Mouse (Mus musculus): Measurements from ENCODE around the gene Ripor2. TPM values are rescaled to one million over a fixed set of nuclear protein-coding genes. Genes with fewer than 3 reads are reported as not detected.

Ripor2 gene
- total and polyA plus RNA-seq, 3 experiments = 8.6 to 10.9 (median 9.3) TPM

DNA sequence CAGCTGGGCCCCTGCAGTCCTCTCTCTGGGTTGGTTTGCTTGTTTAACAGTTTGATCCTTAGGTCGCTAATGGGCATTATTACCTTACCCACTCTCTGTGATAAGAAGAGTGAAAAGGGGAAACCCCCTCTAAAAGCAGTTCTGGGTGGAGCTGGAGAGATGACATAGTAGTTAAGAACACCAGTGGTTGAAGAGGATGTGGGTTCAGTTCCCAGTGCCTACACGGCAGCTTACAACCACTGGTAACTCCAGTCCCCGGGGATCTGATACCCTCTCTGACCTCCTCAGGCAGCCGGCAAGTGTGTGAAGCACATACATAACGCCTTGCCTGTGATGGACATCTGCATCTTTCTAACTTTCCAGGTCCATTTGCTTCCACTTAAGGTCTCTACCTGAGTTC is 100.4 kb downstream of the Ripor2 start:
- Histone ChIP-seq H3K27ac (ENCODE audit: insufficient read depth, low read depth) (no peak overlapping the region), H3K27me3 (replicated peaks) (no peaks in the 10 kb centered on the region), H3K79me2 (replicated peaks; ENCODE audit: control insufficient read depth, extremely low read depth, insufficient read depth, poor library complexity, severe bottlenecking) (no peaks in the 10 kb centered on the region), H3K4me3 (replicated peaks in 1 of 3; ENCODE audit: low read depth in 2 of 3, low read length in 2 of 3, poor library complexity in 1 of 3) (no peak overlapping the region), H3K9ac (ENCODE audit: insufficient read depth, low read depth) (no peak overlapping the region), H3K36me3 (replicated peaks in 1 of 2; ENCODE audit: control insufficient read depth in 1 of 2, insufficient read depth in 1 of 2, low read length in 1 of 2) (peaks cover 32 to 77% of the 10 kb centered on the region in 2 experiments), H3K4me1 (ENCODE audit: control insufficient read depth in 1 of 2, insufficient read depth in 2 of 2) (peaks cover 12 to 31% of the 10 kb centered on the region in 2 experiments), H3K4me2 (ENCODE audit: insufficient read depth, low read depth, poor library complexity, severe bottlenecking) (no peak overlapping the region), H3K9me3 (replicated peaks; ENCODE audit: low read length) (no peaks in the 10 kb centered on the region)
- in situ Hi-C loops (cut with MboI; ENCODE audit: low pct_ligation_motif_present, low pct_unique_long_range_greater_than_20kb, low sequenced_read_pairs) = loop anchor here (10.0 kb wide), 1 partner anchor 348 kb away; no protein-coding TSS in a partner anchor
- dilution Hi-C loops (cut with MboI; ENCODE audit: extremely low pct_ligation_motif_present, extremely low pct_unique_long_range_greater_than_20kb, low sequenced_read_pairs) = no loop called here
- DNase-seq (ENCODE audit: extremely low read depth) = peak; percentile 53
- TF ChIP-seq NRF1 (IDR thresholded peaks at IDR 0.05; ENCODE audit: low read depth, low read length) (no peak), ZNF384 (IDR thresholded peaks at IDR 0.05; ENCODE audit: low read depth, low read length) (no peak), CHD1 (IDR thresholded peaks at IDR 0.05; ENCODE audit: low read depth, low read length) (no peak), ETS1 (conservative IDR thresholded peaks at IDR 0.05; ENCODE audit: low read depth, low read length) (no peak), ZC3H11A (IDR thresholded peaks at IDR 0.05; ENCODE audit: low read depth, low read length) (no peak), HCFC1 (IDR thresholded peaks at IDR 0.05; ENCODE audit: low read depth, low read length) (no peak)

DNA sequence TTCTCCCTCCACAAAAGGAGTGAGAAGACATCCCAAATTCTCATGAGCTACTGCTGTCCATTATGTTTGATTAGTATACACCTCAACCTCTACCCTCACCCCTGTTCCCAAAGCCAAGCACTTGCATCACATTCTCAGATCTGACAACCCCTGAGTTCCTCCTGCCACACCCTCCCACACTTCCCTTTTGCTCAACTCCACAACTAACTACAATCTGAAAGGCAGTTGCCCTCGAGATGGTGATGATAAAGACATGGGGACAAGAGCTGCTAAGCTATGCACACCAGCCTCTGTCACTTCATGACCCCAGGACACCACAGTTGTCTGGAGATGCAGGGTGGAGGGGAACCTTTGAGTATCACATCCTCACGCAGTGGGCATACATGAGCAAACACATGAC is 102.5 kb downstream of the Ripor2 start:
- H3K4me3 ChIP-seq (replicated peaks in 1 of 3; ENCODE audit: low read depth in 2 of 3, low read length in 2 of 3, poor library complexity in 1 of 3) = no peak overlapping the region
- H3K4me2 ChIP-seq (ENCODE audit: insufficient read depth, low read depth, poor library complexity, severe bottlenecking) = no peak overlapping the region
- DNase-seq (ENCODE audit: extremely low read depth) = no peak
- peaks cover 12 to 31% of the 10 kb centered on the region in 2 experiments for H3K4me1 ChIP-seq (ENCODE audit: control insufficient read depth in 1 of 2, insufficient read depth in 2 of 2)
- H3K9ac ChIP-seq (ENCODE audit: insufficient read depth, low read depth) = no peak overlapping the region
- H3K79me2 ChIP-seq (replicated peaks; ENCODE audit: control insufficient read depth, extremely low read depth, insufficient read depth, poor library complexity, severe bottlenecking) = no peaks in the 10 kb centered on the region
- in situ Hi-C loops (cut with MboI; ENCODE audit: low pct_ligation_motif_present, low pct_unique_long_range_greater_than_20kb, low sequenced_read_pairs) (loop anchor here (10.0 kb wide), 1 partner anchor 350 kb away; no protein-coding TSS in a partner anchor), dilution Hi-C loops (cut with MboI; ENCODE audit: extremely low pct_ligation_motif_present, extremely low pct_unique_long_range_greater_than_20kb, low sequenced_read_pairs) (no loop called here)
- H3K36me3 ChIP-seq (replicated peaks in 1 of 2; ENCODE audit: control insufficient read depth in 1 of 2, insufficient read depth in 1 of 2, low read length in 1 of 2) = peaks cover 22 to 71% of the 10 kb centered on the region in 2 experiments
- no peak for TF ChIP-seq ETS1 (conservative IDR thresholded peaks at IDR 0.05; ENCODE audit: low read depth, low read length)
- TF ChIP-seq CHD2 (IDR thresholded peaks at IDR 0.05; ENCODE audit: low read length) = no peak
- no peak for TF ChIP-seq NRF1 (IDR thresholded peaks at IDR 0.05; ENCODE audit: low read depth, low read length)
- no peak for TF ChIP-seq MAFK (IDR thresholded peaks at IDR 0.05; ENCODE audit: insufficient replicate concordance, low read length)
- no peak for TF ChIP-seq PAX5 (IDR thresholded peaks at IDR 0.05; ENCODE audit: low read length)
- TF ChIP-seq KAT2A (IDR thresholded peaks at IDR 0.05; ENCODE audit: insufficient replicate concordance, low read length) = no peak
- no peak for TF ChIP-seq ZC3H11A (IDR thresholded peaks at IDR 0.05; ENCODE audit: low read depth, low read length)
- no peak for TF ChIP-seq CHD1 (IDR thresholded peaks at IDR 0.05; ENCODE audit: low read depth, low read length)
- no peak for TF ChIP-seq TBP (conservative IDR thresholded peaks at IDR 0.05; ENCODE audit: low read depth, low read length)
- TF ChIP-seq USF1 (IDR thresholded peaks at IDR 0.05; ENCODE audit: low read depth, low read length) = no peak
- TF ChIP-seq BHLHE40 (IDR thresholded peaks at IDR 0.05; ENCODE audit: low read depth, low read length) = no peak
- no peak for TF ChIP-seq ZMIZ1 (IDR thresholded peaks at IDR 0.05; ENCODE audit: low read depth, low read length)
- TF ChIP-seq SMC3 (IDR thresholded peaks at IDR 0.05; ENCODE audit: low read depth, low read length) = no peak
- TF ChIP-seq MAZ (IDR thresholded peaks at IDR 0.05; ENCODE audit: low read depth, low read length) = no peak
- H3K9me3 ChIP-seq (replicated peaks; ENCODE audit: low read length) = no peaks in the 10 kb centered on the region
- no peak overlapping the region for H3K27ac ChIP-seq (ENCODE audit: insufficient read depth, low read depth)
- H3K27me3 ChIP-seq (replicated peaks) = no peaks in the 10 kb centered on the region
